Mouse (Mus musculus): ENCODE measurements around the gene Setx. TPM values are rescaled to one million over a fixed set of nuclear protein-coding genes. Genes with fewer than 3 reads are reported as not detected.

Gene Setx
- polyA plus RNA-seq, 1 experiment from 2014 or later = 13.8 TPM

Other genes starting within 250 kb of the Setx start
- 11.4 and 17.1 TPM in 2 replicates for gene Barhl1, start 207.5 kb upstream of the Setx start, polyA plus RNA-seq (2015; fragmentation: Nextera tagmentation; extraction: Ambion mirVana)
- gene Cfap77, start 69.1 kb upstream of the Setx start, polyA plus RNA-seq (2015; fragmentation: Nextera tagmentation; extraction: Ambion mirVana) = 0.18 and 0.22 TPM in 2 replicates
- gene Ttf1, start 63.9 kb upstream of the Setx start, polyA plus RNA-seq (2015; fragmentation: Nextera tagmentation; extraction: Ambion mirVana) = 8.4 and 10.1 TPM in 2 replicates
- 2.8 and 3.1 TPM in 2 replicates for gene Ntng2, start 128.8 kb downstream of the Setx start, polyA plus RNA-seq (2015; fragmentation: Nextera tagmentation; extraction: Ambion mirVana)
- 74.3 and 85.3 TPM in 2 replicates for gene Med27, start 222.6 kb downstream of the Setx start, polyA plus RNA-seq (2015; fragmentation: Nextera tagmentation; extraction: Ambion mirVana)